ENCODE assay signal across 41 mouse cellular contexts in genomic region chr15:101699192-101699591, GRCm38 (mm10). TPM values are rescaled to one million over a fixed set of nuclear protein-coding genes. Genes with fewer than 3 reads are reported as not detected.
"Had no signal": no experiment of that assay in that cellular context is flagged by ENCODE, and none has a peak within 500 bp of the region (broad histone marks: within the 10 kb centered on the region; RNA-seq: fewer than 3 reads in every experiment).

No protein-coding gene starts in this region.

- ATAC-seq: hindbrain, postnatal 0 days; intestine, embryonic 16.5 days had no signal

- H3K27ac ChIP-seq: hindbrain, embryonic 13.5 days; hindbrain, embryonic 15.5 days; hindbrain, postnatal 0 days; kidney, embryonic 15.5 days; kidney, postnatal 0 days; limb, embryonic 13.5 days; limb, embryonic 15.5 days; liver, embryonic 13.5 days had no signal

- H3K4me2 ChIP-seq: heart, embryonic 12.5 days; hindbrain, embryonic 13.5 days; hindbrain, embryonic 15.5 days; kidney, embryonic 15.5 days; limb, embryonic 13.5 days; limb, embryonic 15.5 days; liver, embryonic 13.5 days had no signal

- H3K4me3 ChIP-seq: heart, embryonic 12.5 days; hindbrain, embryonic 13.5 days; hindbrain, embryonic 15.5 days; kidney, embryonic 15.5 days; limb, embryonic 13.5 days; limb, embryonic 15.5 days; liver, embryonic 13.5 days had no signal

- H3K9me3 ChIP-seq: heart, embryonic 12.5 days; hindbrain, embryonic 13.5 days; hindbrain, embryonic 15.5 days; kidney, embryonic 15.5 days; limb, embryonic 13.5 days; limb, embryonic 15.5 days; liver, embryonic 13.5 days had no signal

- H3K27me3 ChIP-seq: hindbrain, embryonic 15.5 days; kidney, embryonic 15.5 days; limb, embryonic 13.5 days; limb, embryonic 15.5 days; liver, embryonic 13.5 days had no signal

- H3K36me3 ChIP-seq: heart, embryonic 12.5 days; hindbrain, embryonic 13.5 days; hindbrain, embryonic 15.5 days; kidney, embryonic 15.5 days; limb, embryonic 13.5 days; limb, embryonic 15.5 days; liver, embryonic 13.5 days had no signal

- H3K4me1 ChIP-seq: heart, embryonic 12.5 days; hindbrain, embryonic 13.5 days; hindbrain, embryonic 15.5 days; kidney, embryonic 15.5 days; limb, embryonic 13.5 days; limb, embryonic 15.5 days; liver, embryonic 13.5 days had no signal

- DNase-seq: gastrocnemius, postnatal 14 days; gastrocnemius, postnatal 36 days; heart, adult 18-20 months; heart, postnatal 10 days; kidney, adult 11 months; kidney, adult 2 months; kidney, adult 9 months; kidney, postnatal 14 days; kidney, postnatal 36 days; layer of hippocampus, adult 9-11 months; layer of hippocampus, postnatal 36 days; left cerebral cortex, postnatal 4 days; liver, embryonic 13.5 days had no signal

- H3K9ac ChIP-seq: heart, embryonic 12.5 days; hindbrain, embryonic 13.5 days; hindbrain, embryonic 15.5 days; kidney, embryonic 15.5 days; limb, embryonic 13.5 days; limb, embryonic 15.5 days; liver, embryonic 13.5 days had no signal

RNA-seq across cellular contexts. Expression of gene Krt6a, which starts 5.1 kb away (rescaled TPM):
- total RNA-seq: gastrocnemius, adult 18-20 months; gastrocnemius, adult 8-10 months; gastrocnemius, postnatal 14 days; gastrocnemius, postnatal 36 days; heart, adult 18-20 months; heart, postnatal 10 days; heart, postnatal 25 days; hematopoietic stem cell, adult 5-6 weeks; hindbrain, postnatal 0 days; layer of hippocampus, adult 18-20 months; layer of hippocampus, adult 8-10 months; layer of hippocampus, postnatal 14 days; layer of hippocampus, postnatal 36 days; left cerebral cortex, adult 18-20 months; left cerebral cortex, adult 8-10 months; left cerebral cortex, postnatal 10 days; left cerebral cortex, postnatal 25 days; left cerebral cortex, postnatal 4 days; liver, adult 2 months had no signal
- polyA plus RNA-seq: gonadal fat pad, adult 2 months; heart, embryonic 12.5 days; heart, embryonic 14.5 days; hindbrain, embryonic 11.5 days; hindbrain, embryonic 13.5 days; intestine, embryonic 14.5 days; kidney, adult 2 months; kidney, postnatal 0 days; large intestine, adult 2 months; limb, embryonic 11.5 days; liver, adult 2 months had no signal

RNA-seq across cellular contexts. Expression of gene Krt5, which starts 13.5 kb away (rescaled TPM):
- total RNA-seq: gastrocnemius, adult 8-10 months; gastrocnemius, postnatal 14 days; heart, postnatal 10 days; heart, postnatal 25 days; hematopoietic stem cell, adult 5-6 weeks; hindbrain, postnatal 0 days; left cerebral cortex, adult 18-20 months; left cerebral cortex, adult 8-10 months; left cerebral cortex, postnatal 10 days; left cerebral cortex, postnatal 25 days; left cerebral cortex, postnatal 4 days; liver, adult 2 months had no signal
- polyA plus RNA-seq: heart, embryonic 14.5 days; intestine, embryonic 14.5 days; liver, adult 2 months had no signal

RNA-seq across cellular contexts. Expression of gene Krt6b, which starts 19.1 kb away (rescaled TPM):
- total RNA-seq: gastrocnemius, adult 18-20 months; gastrocnemius, adult 8-10 months; gastrocnemius, postnatal 14 days; gastrocnemius, postnatal 36 days; heart, adult 18-20 months; heart, postnatal 25 days; hematopoietic stem cell, adult 5-6 weeks; hindbrain, postnatal 0 days; layer of hippocampus, adult 18-20 months; layer of hippocampus, adult 8-10 months; layer of hippocampus, postnatal 14 days; layer of hippocampus, postnatal 36 days; left cerebral cortex, adult 18-20 months; left cerebral cortex, adult 8-10 months; left cerebral cortex, postnatal 10 days; left cerebral cortex, postnatal 25 days; left cerebral cortex, postnatal 4 days; liver, adult 2 months had no signal
- polyA plus RNA-seq: gonadal fat pad, adult 2 months; heart, embryonic 12.5 days; heart, embryonic 14.5 days; hindbrain, embryonic 11.5 days; hindbrain, embryonic 13.5 days; hindbrain, embryonic 15.5 days; hindbrain, postnatal 0 days; intestine, embryonic 14.5 days; intestine, embryonic 16.5 days; kidney, adult 2 months; kidney, embryonic 15.5 days; kidney, postnatal 0 days; large intestine, adult 2 months; limb, embryonic 11.5 days; limb, embryonic 13.5 days; liver, adult 2 months; liver, embryonic 13.5 days had no signal

RNA-seq across cellular contexts. Expression of gene Krt71, which starts 43.7 kb away (rescaled TPM):
- total RNA-seq: gastrocnemius, adult 8-10 months; gastrocnemius, postnatal 14 days; gastrocnemius, postnatal 36 days; heart, adult 18-20 months; heart, postnatal 10 days; heart, postnatal 25 days; hematopoietic stem cell, adult 5-6 weeks; layer of hippocampus, adult 18-20 months; layer of hippocampus, adult 8-10 months; layer of hippocampus, postnatal 14 days; layer of hippocampus, postnatal 36 days; left cerebral cortex, adult 18-20 months; left cerebral cortex, adult 8-10 months; left cerebral cortex, postnatal 10 days; left cerebral cortex, postnatal 25 days; left cerebral cortex, postnatal 4 days; liver, adult 2 months had no signal
- polyA plus RNA-seq: heart, embryonic 12.5 days; heart, embryonic 14.5 days; hindbrain, embryonic 11.5 days; intestine, embryonic 14.5 days; intestine, embryonic 16.5 days; kidney, adult 2 months; kidney, embryonic 15.5 days; kidney, postnatal 0 days; large intestine, adult 2 months; limb, embryonic 11.5 days; limb, embryonic 13.5 days; limb, embryonic 15.5 days; liver, adult 2 months; liver, embryonic 13.5 days had no signal

RNA-seq across cellular contexts. Expression of gene Gm5478, which starts 52.0 kb away (rescaled TPM):
- total RNA-seq: gastrocnemius, adult 18-20 months; gastrocnemius, adult 8-10 months; gastrocnemius, postnatal 14 days; gastrocnemius, postnatal 36 days; heart, adult 18-20 months; heart, postnatal 10 days; heart, postnatal 25 days; hindbrain, postnatal 0 days; layer of hippocampus, adult 18-20 months; layer of hippocampus, adult 8-10 months; layer of hippocampus, postnatal 14 days; layer of hippocampus, postnatal 36 days; left cerebral cortex, adult 18-20 months; left cerebral cortex, adult 8-10 months; left cerebral cortex, postnatal 10 days; left cerebral cortex, postnatal 25 days; left cerebral cortex, postnatal 4 days; liver, adult 2 months had no signal
- polyA plus RNA-seq: gonadal fat pad, adult 2 months; heart, embryonic 12.5 days; heart, embryonic 14.5 days; heart, embryonic 16.5 days; hindbrain, embryonic 11.5 days; hindbrain, embryonic 13.5 days; hindbrain, embryonic 15.5 days; hindbrain, postnatal 0 days; intestine, embryonic 14.5 days; intestine, embryonic 16.5 days; kidney, adult 2 months; kidney, embryonic 15.5 days; kidney, postnatal 0 days; large intestine, adult 2 months; limb, embryonic 11.5 days; limb, embryonic 13.5 days; limb, embryonic 15.5 days; liver, adult 2 months; liver, embryonic 13.5 days had no signal
